Mouse (Mus musculus) bone marrow, adult 2 months (tissue): Measurements from ENCODE around the gene Habp4.

Experiments used
- CTCF ChIP-seq: fragments of 200-500 bp; IDR thresholded peaks from 2 replicates; pipeline ENCODE4 v1.5.1; 2011; ENCODE audit warnings: low read length, control low read depth; ENCODE audit not compliant: control insufficient read depth, insufficient read depth
- POLR2A ChIP-seq: fragments of 200-500 bp; IDR thresholded peaks from 2 replicates; pipeline ENCODE4 v1.6.1; 2011; ENCODE audit warnings: low read depth, mild to moderate bottlenecking, control low read depth, low read length, borderline replicate concordance; ENCODE audit not compliant: control insufficient read depth

GRCm38 (mm10) chr13:64161916-64162611 lies 440 bp downstream of the Habp4 start:
- TF ChIP-seq CTCF (no peak), POLR2A (no peak)
